Mouse (Mus musculus): ENCODE measurements around the gene Cask. TPM values are rescaled to one million over a fixed set of nuclear protein-coding genes. Genes with fewer than 3 reads are reported as not detected.
A peak's percentile ranks its signal among the peaks of the same experiment; 100 is the strongest.

Gene Cask
- total RNA-seq, 2 experiments from 2014 or later, result 32.9 to 42.1 TPM

DNA sequence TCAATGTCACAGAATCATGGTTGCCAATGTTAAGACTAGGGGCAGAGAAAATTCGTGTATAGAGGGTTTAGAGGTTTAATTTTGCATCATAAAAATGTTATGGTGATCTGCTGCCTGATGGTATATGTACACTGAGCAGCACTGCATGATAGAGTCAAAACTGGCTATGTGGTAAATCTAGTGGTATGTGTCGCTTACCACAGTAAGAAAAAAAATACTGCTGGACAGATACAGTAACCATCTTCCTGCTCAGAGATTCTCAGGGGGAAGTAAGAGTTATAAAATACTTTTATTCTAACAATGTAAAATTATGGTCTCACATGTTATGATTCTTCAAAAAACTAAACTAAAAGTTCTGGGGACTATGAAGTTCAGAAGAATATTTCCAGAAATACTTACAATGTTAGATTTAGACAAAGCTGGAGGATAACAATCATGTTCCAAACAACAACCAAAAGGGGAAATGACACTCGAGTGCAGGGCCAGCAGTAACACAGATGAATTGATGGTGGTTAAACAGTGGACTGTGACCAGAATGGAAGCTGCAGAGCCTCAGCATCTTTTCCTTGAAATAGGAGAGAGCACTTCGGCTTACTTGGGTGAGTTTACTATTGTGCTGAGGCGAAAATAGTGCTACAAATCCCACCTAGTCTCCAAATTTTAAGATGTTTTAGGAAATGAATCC, 219.4 kb downstream of the Cask start, which contains the start of gene Gpr34:
Gpr34 (plus strand) TSS at position 491 of the 685 bp plus-strand sequence.
- DNase-seq, result no peak

DNA sequence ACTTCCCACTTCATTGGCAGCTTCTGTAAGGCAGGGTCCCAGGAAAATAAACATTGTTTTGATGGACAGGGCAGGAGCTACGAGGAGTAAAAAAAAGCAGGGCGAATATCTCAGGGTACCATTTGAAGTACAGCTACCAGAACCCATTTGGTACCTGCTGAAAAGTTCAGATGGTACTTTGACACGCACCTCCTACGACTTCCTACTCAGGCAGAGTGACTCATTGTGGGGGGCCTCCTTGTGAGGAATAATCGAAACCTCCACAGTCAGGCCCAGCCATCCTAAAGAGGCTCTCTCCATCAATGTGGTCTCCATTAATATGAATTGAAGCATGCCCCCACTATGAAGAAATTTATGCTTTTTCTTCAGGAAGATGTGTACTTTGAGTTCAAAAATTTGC, 228.5 kb downstream of the Cask start:
- DNase-seq, result no peak

DNA sequence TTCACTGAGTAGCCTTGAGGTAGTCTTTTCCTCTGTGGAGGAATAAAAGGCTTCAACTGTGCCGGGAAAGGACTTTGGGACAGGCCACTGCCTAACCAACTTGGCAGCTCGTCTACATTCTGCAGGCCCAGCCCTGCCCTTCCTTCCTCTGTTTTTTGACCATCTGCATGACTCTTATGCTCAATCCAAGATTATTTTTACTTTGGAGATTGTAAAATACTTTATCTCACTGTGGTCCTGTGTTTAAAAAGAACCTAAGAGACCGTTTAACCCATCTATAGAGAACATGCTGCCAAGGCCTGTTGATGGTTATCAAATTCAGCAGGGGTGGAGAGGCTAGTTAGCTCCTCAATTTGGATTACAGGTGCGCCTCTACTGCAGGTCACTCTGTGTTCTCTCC, 229.7 kb downstream of the Cask start:
- no peak for DNase-seq

GRCm38 (mm10) chrX:13618476-13618875, 232.7 kb downstream of the Cask start:
- no peak for DNase-seq

GRCm38 (mm10) chrX:13617294-13617693, 233.9 kb downstream of the Cask start:
- DNase-seq, result no peak

- DNase-seq, result no peak
Measured at GRCm38 (mm10) chrX:13616726-13617125, 234.4 kb downstream of the Cask start.

DNA sequence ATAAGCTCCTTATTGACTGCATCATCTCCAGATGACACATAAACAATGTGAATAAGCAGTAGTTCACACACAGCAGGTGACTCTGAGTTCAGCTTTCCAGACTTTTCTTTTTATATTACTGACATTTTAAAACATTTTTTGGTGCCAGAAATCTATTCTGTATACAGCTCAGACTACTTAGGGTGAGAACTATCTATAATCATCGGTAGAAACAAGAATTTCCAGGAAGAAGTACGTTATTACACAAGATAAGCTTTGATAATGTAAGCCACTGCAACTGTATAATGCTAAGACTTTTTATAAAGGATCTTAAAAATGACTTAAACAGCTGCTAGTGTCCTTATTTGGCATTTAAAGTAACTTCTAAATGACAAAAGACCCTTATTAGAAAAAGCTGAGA, 239.1 kb downstream of the Cask start:
- DNase-seq, result no peak

- DNase-seq, result no peak
Measured at GRCm38 (mm10) chrX:13611114-13611513, 240.1 kb downstream of the Cask start.

GRCm38 (mm10) chrX:13607752-13608151, 243.4 kb downstream of the Cask start:
- DNase-seq, result no peak

- no peak for DNase-seq
Measured at GRCm38 (mm10) chrX:13606741-13607140, 244.4 kb downstream of the Cask start.

DNA sequence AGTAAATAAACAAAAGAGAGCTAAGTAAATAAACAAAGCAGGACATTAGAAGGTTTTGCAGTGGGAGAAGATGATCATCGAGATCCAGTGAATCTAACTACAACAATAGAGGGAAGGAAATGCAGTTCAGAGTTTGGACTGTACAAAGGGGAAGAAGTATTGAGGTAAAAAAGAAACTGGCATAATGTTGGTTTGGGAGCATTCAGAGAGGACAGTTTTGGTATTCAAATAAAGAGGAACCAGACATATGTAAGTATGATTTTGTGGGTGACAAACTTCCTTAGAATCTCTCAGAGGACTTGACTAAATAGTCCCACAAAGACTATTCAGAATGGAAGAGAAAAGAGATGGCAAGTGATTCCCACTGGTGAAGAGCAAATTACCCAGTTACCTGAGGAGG, 251.2 kb downstream of the Cask start:
- DNase-seq, result no peak

DNA sequence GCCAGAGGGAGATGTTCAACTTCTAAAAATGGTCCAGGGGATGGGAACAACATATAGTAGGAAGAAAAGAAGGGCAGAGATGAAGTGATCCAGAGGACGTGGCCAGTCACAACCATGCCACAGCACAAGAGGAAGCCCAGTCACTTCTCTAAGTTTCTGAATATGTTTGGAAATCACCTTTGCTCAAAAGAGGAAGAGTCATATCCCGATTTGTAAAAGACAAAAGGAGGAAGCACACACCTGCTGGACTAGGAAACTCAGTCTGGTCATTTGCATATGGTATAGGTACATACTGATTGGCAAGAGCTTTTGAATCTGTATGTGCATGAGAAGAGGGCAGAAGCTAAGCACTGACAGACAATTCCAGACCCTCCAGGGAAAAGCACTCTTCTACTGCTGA, 251.8 kb downstream of the Cask start:
- DNase-seq, result no peak

- DNase-seq, result no peak
Measured at GRCm38 (mm10) chrX:13577647-13578046, 273.5 kb downstream of the Cask start.

GRCm38 (mm10) chrX:13576606-13577005, 274.6 kb downstream of the Cask start:
- peak; percentile 32 to 33 for DNase-seq

DNA sequence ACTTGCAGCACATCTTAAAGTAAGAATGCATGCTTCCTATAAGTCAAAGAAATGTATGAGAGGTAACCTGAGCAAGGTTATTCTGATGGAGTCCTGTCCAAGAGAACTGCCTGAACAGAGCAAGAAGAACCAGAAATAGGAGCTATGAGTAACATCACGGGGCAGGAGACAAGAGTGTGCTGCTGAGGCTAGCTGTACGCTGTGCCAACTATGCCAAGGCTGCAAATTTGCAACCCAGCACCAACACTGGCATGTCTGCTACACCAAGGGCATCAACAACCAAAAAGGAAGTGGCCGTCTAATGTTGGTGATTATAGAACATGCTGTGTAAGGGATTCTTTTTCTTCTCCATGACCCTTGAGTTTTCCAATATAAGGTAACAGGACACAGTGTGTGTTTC, 276.3 kb downstream of the Cask start:
- DNase-seq, result peak; percentile 7 to 13

DNA sequence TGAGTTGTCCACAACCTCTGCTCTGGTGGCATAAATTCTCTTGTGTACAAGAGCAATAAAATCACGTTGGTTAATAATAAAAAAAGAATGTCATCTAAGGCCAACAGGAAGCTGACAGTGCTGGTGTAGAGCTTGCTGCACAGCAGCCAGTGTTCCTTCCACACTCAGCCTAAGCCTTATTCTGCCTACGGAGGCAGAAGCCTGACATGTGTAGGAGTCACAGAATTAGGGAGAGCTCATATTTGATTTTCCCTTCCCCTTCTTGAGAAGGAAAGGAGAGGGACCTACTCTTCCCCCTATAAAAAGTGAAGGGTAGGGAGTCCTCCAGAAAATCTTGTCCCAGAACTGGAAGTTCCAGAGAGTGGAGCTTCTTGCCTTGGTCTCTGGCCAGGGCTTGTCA, 276.9 kb downstream of the Cask start:
- DNase-seq, result no peak

GRCm38 (mm10) chrX:13554504-13554903, 296.7 kb downstream of the Cask start:
- no peak for DNase-seq

DNA sequence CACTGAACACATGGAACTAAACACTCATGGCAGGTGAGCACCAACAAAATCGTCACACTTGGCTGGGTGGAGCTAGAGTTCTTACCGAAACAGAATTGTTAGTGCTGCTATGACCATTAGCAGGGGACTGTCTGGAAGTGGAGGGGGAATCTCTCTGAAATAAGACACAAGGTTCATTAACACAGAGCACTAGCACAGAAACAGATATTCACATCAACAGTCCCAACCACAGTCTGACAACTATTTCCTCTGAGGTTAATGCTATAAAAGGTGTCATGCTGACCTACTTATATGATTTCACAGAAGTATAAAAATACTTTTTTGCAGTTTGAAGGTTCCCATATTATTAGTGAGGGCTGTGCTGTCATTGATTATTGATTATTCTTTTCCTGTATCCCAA, 298.9 kb downstream of the Cask start:
- DNase-seq, result no peak

- no peak for DNase-seq
Measured at GRCm38 (mm10) chrX:13551566-13551965, 299.6 kb downstream of the Cask start.

DNA sequence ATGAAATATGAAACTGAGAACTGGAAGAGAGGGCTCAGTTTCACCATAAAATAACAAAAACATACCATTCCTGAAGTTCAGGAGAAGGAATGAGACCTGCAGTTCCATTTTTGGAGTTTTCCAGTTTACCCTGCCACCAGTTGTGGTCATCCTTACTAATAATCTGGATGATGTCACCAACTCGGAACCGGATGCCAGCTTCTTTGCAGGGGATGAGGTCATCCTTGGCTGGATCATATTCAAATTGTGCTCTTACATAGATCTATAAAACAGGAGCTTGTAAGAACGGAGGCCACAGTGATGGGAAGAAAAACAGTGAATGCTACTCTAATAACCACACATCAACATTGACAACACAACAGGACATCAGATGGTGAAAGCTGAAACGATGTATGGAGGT, 302.1 kb downstream of the Cask start:
- peak in 1 of 2 experiments; percentile 1 for DNase-seq

GRCm38 (mm10) chrX:13521288-13521687, 329.9 kb downstream of the Cask start:
- DNase-seq, result no peak

GRCm38 (mm10) chrX:13520566-13520965, 330.6 kb downstream of the Cask start:
- DNase-seq, result no peak

GRCm38 (mm10) chrX:13519408-13519783, 331.8 kb downstream of the Cask start:
- no peak for DNase-seq

GRCm38 (mm10) chrX:13518781-13519407, 332.3 kb downstream of the Cask start:
- no peak for DNase-seq
